Mouse (Mus musculus) liver, embryonic 14.5 days (tissue): ENCODE data around the gene Serpina3n.
"Not testable (repeated sequence)": the region's sequence is repeated elsewhere in the genome, so short reads cannot be mapped to it uniquely, and the experiment has no call there.

ENCODE experiments used
- CTCF ChIP-seq: IDR thresholded peaks from 2 replicates; pipeline ENCODE4 v1.5.1; 2016; ENCODE audit warnings: antibody characterized with exemption, low read depth, control low read depth
- EP300 ChIP-seq: IDR thresholded peaks from 2 replicates; pipeline ENCODE4 v1.6.1; 2016; ENCODE audit warnings: antibody characterized with exemption, low read depth

GRCm38 (mm10) chr12:104386878-104387277 is 19.7 kb upstream of the Serpina3n start:
- TF ChIP-seq CTCF, EP300: not testable (repeated sequence)
